Mouse (Mus musculus) bone marrow, adult 2 months (tissue): ENCODE measurements around the gene Tyrobp.

Source experiments
- CTCF ChIP-seq: fragments of 200-500 bp; IDR thresholded peaks from 2 replicates; pipeline ENCODE4 v1.5.1; 2011; ENCODE audit warnings: low read length, control low read depth; ENCODE audit not compliant: control insufficient read depth, insufficient read depth
- POLR2A ChIP-seq: fragments of 200-500 bp; IDR thresholded peaks from 2 replicates; pipeline ENCODE4 v1.6.1; 2011; ENCODE audit warnings: low read depth, mild to moderate bottlenecking, control low read depth, low read length, borderline replicate concordance; ENCODE audit not compliant: control insufficient read depth

- no peak for TF ChIP-seq POLR2A
- no peak for TF ChIP-seq CTCF
These were observed 9.0 kb downstream of the Tyrobp start for GRCm38 (mm10) chr7:30422560-30422959.
